Mouse (Mus musculus) midbrain, embryonic 10.5 days (tissue): ENCODE results near the gene Rapgef2. TPM values are rescaled to one million over a fixed set of nuclear protein-coding genes. Genes with fewer than 3 reads are reported as not detected.
"Not testable (repeated sequence)": the region's sequence is repeated elsewhere in the genome, so short reads cannot be mapped to it uniquely, and the experiment has no call there.

ENCODE experiments used
- DNase-seq: peaks from one replicate; pipeline ENCODE4 v3.0.0-alpha.2; 2017; ENCODE audit warnings: low spot score
- H3K27ac ChIP-seq: fragments of 300-500 bp; sonication (generic); replicated peaks from 2 replicates; pipeline ENCODE4 v1.5.1; 2016; ENCODE audit warnings: mild to moderate bottlenecking
- H3K27me3 ChIP-seq: fragments of 300-500 bp; sonication (generic); 2 replicates; pipeline ENCODE4 v1.6.1; 2016; ENCODE audit warnings: low read depth, mild to moderate bottlenecking; ENCODE audit not compliant: poor library complexity, severe bottlenecking
- H3K36me3 ChIP-seq: fragments of 300-500 bp; sonication (generic); 2 replicates; pipeline ENCODE4 v1.6.1; 2016; ENCODE audit warnings: mild to moderate bottlenecking, moderate library complexity
- H3K4me1 ChIP-seq: fragments of 300-500 bp; sonication (generic); 2 replicates; pipeline ENCODE4 v1.6.1; 2016
- H3K4me3 ChIP-seq: fragments of 300-500 bp; sonication (generic); 2 replicates; pipeline ENCODE4 v1.5.1; 2016; ENCODE audit warnings: mild to moderate bottlenecking, moderate library complexity
- H3K9me3 ChIP-seq: fragments of 300-500 bp; sonication (generic); replicated peaks from 2 replicates; pipeline ENCODE4 v1.6.1; 2016; ENCODE audit warnings: mild to moderate bottlenecking
- WGBS: fragments of 180-500 bp; shearing (Covaris S2); methylation state at CpG from one replicate; pipeline ENCODE4 v1.1.7; 2016; 5-methylcytosine and 5-hydroxymethylcytosine counted together
- polyA plus RNA-seq: library from polyadenylated mRNA; unstranded; fragments of >200 nt; fragmentation: Nextera tagmentation; extraction: Ambion mirVana; gene quantifications from 2 replicates; pipeline ENCODE4 v1.2.1, GENCODE M21; 2016

Gene Rapgef2
- polyA plus RNA-seq, 1 experiment from 2014 or later = 3.9 TPM

GRCm38 (mm10) chr3:79239066-79239462, 47.3 kb downstream of the Rapgef2 start:
- WGBS = 86% methylated on average over 6 of the region's 6 CpGs
- DNase-seq = no peak
- no peaks in the 10 kb centered on the region for H3K27me3 ChIP-seq
- no peak overlapping the region for H3K27ac ChIP-seq
- peaks cover 9% of the 10 kb centered on the region; the same call in 1 of the 2 replicates for H3K4me1 ChIP-seq
- no peaks in the 10 kb centered on the region for H3K9me3 ChIP-seq
- H3K36me3 ChIP-seq = no peaks in the 10 kb centered on the region
- H3K4me3 ChIP-seq = no peak overlapping the region

- no peak for DNase-seq
- WGBS = 81% methylated on average over 4 of the region's 4 CpGs
- H3K36me3 ChIP-seq = no peaks in the 10 kb centered on the region
Measured at GRCm38 (mm10) chr3:79238456-79239065, 47.8 kb downstream of the Rapgef2 start.

GRCm38 (mm10) chr3:79237619-79238342, 48.5 kb downstream of the Rapgef2 start:
- WGBS = 89% methylated on average over 9 of the region's 9 CpGs
- 0 out of 2 replicates have a peak, but pooled peaks cover 4% of the 10 kb centered on the region for H3K4me1 ChIP-seq
- H3K9me3 ChIP-seq = no peaks in the 10 kb centered on the region
- H3K27me3 ChIP-seq = no peaks in the 10 kb centered on the region
- no peak overlapping the region for H3K4me3 ChIP-seq
- no peaks in the 10 kb centered on the region for H3K36me3 ChIP-seq
- DNase-seq = no peak
- no peak overlapping the region for H3K27ac ChIP-seq

More at GRCm38 (mm10) chr3:79238456-79239065, 47.8 kb downstream of the Rapgef2 start:
- H3K27me3 ChIP-seq = no peaks in the 10 kb centered on the region
- no peak overlapping the region for H3K27ac ChIP-seq
- H3K4me3 ChIP-seq = no peak overlapping the region
- no peaks in the 10 kb centered on the region for H3K9me3 ChIP-seq
- peaks cover 9% of the 10 kb centered on the region; the same call in 1 of the 2 replicates for H3K4me1 ChIP-seq

- Histone ChIP-seq H3K27me3 (no peaks in the 10 kb centered on the region), H3K27ac (no peak overlapping the region), H3K9me3 (no peaks in the 10 kb centered on the region), H3K4me1 (no peaks in the 10 kb centered on the region), H3K4me3 (no peak overlapping the region), H3K36me3 (no peaks in the 10 kb centered on the region)
- DNase-seq = no peak
- WGBS = 86% methylated on average over 3 of the region's 3 CpGs
Measured at GRCm38 (mm10) chr3:79234485-79234884, 51.8 kb downstream of the Rapgef2 start.

GRCm38 (mm10) chr3:79233478-79234415, 52.6 kb downstream of the Rapgef2 start:
- H3K27me3 ChIP-seq = no peaks in the 10 kb centered on the region
- H3K27ac ChIP-seq = no peak overlapping the region
- no peaks in the 10 kb centered on the region for H3K4me1 ChIP-seq
- WGBS = 85% methylated on average over 13 of the region's 13 CpGs
- H3K4me3 ChIP-seq = no peak overlapping the region
- H3K9me3 ChIP-seq = no peaks in the 10 kb centered on the region
- DNase-seq = no peak
- H3K36me3 ChIP-seq = no peaks in the 10 kb centered on the region

- Histone ChIP-seq H3K4me1 (peaks cover 3% of the 10 kb centered on the region; the same call in 1 of the 2 replicates), H3K9me3 (no peaks in the 10 kb centered on the region), H3K4me3 (no peak overlapping the region), H3K27me3 (no peaks in the 10 kb centered on the region), H3K27ac (no peak overlapping the region), H3K36me3 (no peaks in the 10 kb centered on the region)
- WGBS = 90% methylated on average over 4 of the region's 4 CpGs
- DNase-seq = no peak
Measured at GRCm38 (mm10) chr3:79230718-79231117, 55.6 kb downstream of the Rapgef2 start.

GRCm38 (mm10) chr3:79229546-79229945, 56.8 kb downstream of the Rapgef2 start:
- Histone ChIP-seq H3K9me3 (no peaks in the 10 kb centered on the region), H3K36me3 (no peaks in the 10 kb centered on the region), H3K4me3 (no peak overlapping the region), H3K4me1 (peaks cover 3% of the 10 kb centered on the region; the same call in 1 of the 2 replicates), H3K27ac (no peak overlapping the region), H3K27me3 (no peaks in the 10 kb centered on the region)
- WGBS = 80% methylated on average over 6 of the region's 6 CpGs
- no peak for DNase-seq

GRCm38 (mm10) chr3:79228304-79228703, 58.0 kb downstream of the Rapgef2 start:
- Histone ChIP-seq H3K9me3 (no peaks in the 10 kb centered on the region), H3K27ac (no peak overlapping the region)

GRCm38 (mm10) chr3:79227356-79228088, 58.8 kb downstream of the Rapgef2 start:
- Histone ChIP-seq H3K9me3 (no peaks in the 10 kb centered on the region), H3K27me3 (no peaks in the 10 kb centered on the region)
- WGBS = 91% methylated on average over 17 of the region's 17 CpGs

More at GRCm38 (mm10) chr3:79228304-79228703, 58.0 kb downstream of the Rapgef2 start:
- Histone ChIP-seq H3K27me3 (no peaks in the 10 kb centered on the region), H3K4me3 (no peak overlapping the region), H3K36me3 (no peaks in the 10 kb centered on the region), H3K4me1 (peaks cover 5% of the 10 kb centered on the region; the same call in 1 of the 2 replicates)
- DNase-seq = no peak

GRCm38 (mm10) chr3:79226807-79227206, 59.5 kb downstream of the Rapgef2 start:
- not testable (repeated sequence) for H3K9me3 ChIP-seq, H3K27ac ChIP-seq, H3K27me3 ChIP-seq, H3K36me3 ChIP-seq, DNase-seq, H3K4me3 ChIP-seq
- WGBS = 92% methylated on average over 1 of the region's 1 CpGs
- H3K4me1 ChIP-seq = peaks cover 14% of the 10 kb centered on the region

More at GRCm38 (mm10) chr3:79227356-79228088, 58.8 kb downstream of the Rapgef2 start:
- Histone ChIP-seq H3K4me3 (no peak overlapping the region), H3K4me1 (peaks cover 7% of the 10 kb centered on the region), H3K36me3 (no peaks in the 10 kb centered on the region), H3K27ac (no peak overlapping the region)
- no peak for DNase-seq

- Histone ChIP-seq H3K4me1 (peaks cover 22% of the 10 kb centered on the region), H3K27ac (no peak overlapping the region), H3K9me3 (no peaks in the 10 kb centered on the region), H3K36me3 (no peaks in the 10 kb centered on the region), H3K4me3 (no peak overlapping the region), H3K27me3 (no peaks in the 10 kb centered on the region; the same call in 1 of the 2 replicates)
- WGBS = 88% methylated on average over 6 of the region's 6 CpGs
- DNase-seq = no peak
Measured at GRCm38 (mm10) chr3:79225888-79226287, 60.4 kb downstream of the Rapgef2 start.

GRCm38 (mm10) chr3:79224352-79224751, 62.0 kb downstream of the Rapgef2 start:
- WGBS = 86% methylated on average over 7 of the region's 7 CpGs

More at GRCm38 (mm10) chr3:79224352-79224751, 62.0 kb downstream of the Rapgef2 start:
- DNase-seq = no peak
- Histone ChIP-seq H3K4me1 (peaks cover 33% of the 10 kb centered on the region), H3K36me3 (no peaks in the 10 kb centered on the region), H3K4me3 (no peak overlapping the region), H3K27me3 (no peaks in the 10 kb centered on the region; the same call in 1 of the 2 replicates), H3K27ac (no peak overlapping the region), H3K9me3 (no peaks in the 10 kb centered on the region)
